Mouse (Mus musculus) thymus, adult 2 months (tissue): ENCODE measurements at regions not wholly inside any gene's neighbourhood (a gene's known extent, or its start where the extent isn't known, plus 50 kb on each side); places are given as distances from the start of the nearest gene placed in this dataset.

Experiments
- DNase-seq: peaks from one replicate; pipeline ENCODE4 v3.0.0; 2021
- H3K27ac ChIP-seq: fragments of 200-500 bp; 2 replicates; pipeline ENCODE4 v1.5.1; 2012; ENCODE audit warnings: low read length, control low read depth; ENCODE audit not compliant: control insufficient read depth, insufficient read depth
- H3K27me3 ChIP-seq: fragments of 200-500 bp; 2 replicates; pipeline ENCODE4 v1.6.1; 2012; ENCODE audit warnings: mild to moderate bottlenecking, low read length, moderate library complexity, mixed read lengths; ENCODE audit not compliant: control insufficient read depth, insufficient read depth
- H3K36me3 ChIP-seq: fragments of 200-500 bp; 2 replicates; pipeline ENCODE4 v1.6.1; 2012; ENCODE audit warnings: mild to moderate bottlenecking, low read length, moderate library complexity; ENCODE audit not compliant: control insufficient read depth, insufficient read depth
- H3K4me1 ChIP-seq: fragments of 200-500 bp; replicated peaks from 2 replicates; pipeline ENCODE4 v1.6.1; 2012; ENCODE audit warnings: low read length; ENCODE audit not compliant: control insufficient read depth, insufficient read depth
- H3K4me3 ChIP-seq: fragments of 200-500 bp; 2 replicates; pipeline ENCODE4 v1.5.1; 2012; ENCODE audit warnings: mild to moderate bottlenecking, low read length, control low read depth, moderate library complexity; ENCODE audit not compliant: control insufficient read depth, insufficient read depth
- CTCF ChIP-seq: fragments of 200-500 bp; IDR thresholded peaks from 2 replicates; pipeline ENCODE4 v1.5.1; 2012; ENCODE audit warnings: mild to moderate bottlenecking, control low read depth, low read length, moderate library complexity, borderline replicate concordance; ENCODE audit not compliant: control insufficient read depth, poor library complexity, insufficient read depth; ENCODE audit errors: extremely low read depth
- POLR2A ChIP-seq: fragments of 200-500 bp; IDR thresholded peaks from 2 replicates; pipeline ENCODE4 v1.6.1; 2012; ENCODE audit warnings: mild to moderate bottlenecking, low read length, control low read depth, moderate library complexity; ENCODE audit not compliant: control insufficient read depth, poor library complexity, insufficient read depth; ENCODE audit errors: extremely low read depth
- WGBS: fragments of 180-500 bp; shearing (Covaris S2); methylation state at CpG from one replicate; pipeline ENCODE4 v1.1.7; 2018; 5-methylcytosine and 5-hydroxymethylcytosine counted together

DNA sequence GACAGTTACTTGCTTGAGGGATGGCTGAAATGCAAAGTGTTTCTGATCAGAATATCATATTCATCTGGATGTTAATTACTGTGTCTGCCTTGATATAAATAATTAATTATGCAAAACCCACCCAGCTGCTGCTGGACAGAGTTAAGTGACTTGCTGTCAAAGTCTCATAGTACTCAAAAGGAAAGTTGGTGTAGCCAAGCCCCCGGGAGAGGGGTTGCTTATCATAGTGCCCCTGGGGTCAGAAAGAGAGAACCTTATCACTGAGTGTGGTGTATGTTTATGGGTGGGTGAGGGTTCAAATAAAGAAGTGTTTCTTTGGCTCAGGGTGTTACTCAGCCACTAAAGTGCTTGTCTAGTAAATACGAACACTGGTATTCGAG, 211.6 kb downstream of the Cmpk2 start:
- 90% methylated on average over 3 of the region's 3 CpGs for WGBS
- Histone ChIP-seq H3K36me3 (no peaks in the 10 kb centered on the region), H3K4me3 (no peak overlapping the region), H3K27ac (no peak overlapping the region), H3K27me3 (no peaks in the 10 kb centered on the region), H3K4me1 (no peaks in the 10 kb centered on the region)
- no peak for TF ChIP-seq POLR2A
- no peak for TF ChIP-seq CTCF
- no peak for DNase-seq

DNA sequence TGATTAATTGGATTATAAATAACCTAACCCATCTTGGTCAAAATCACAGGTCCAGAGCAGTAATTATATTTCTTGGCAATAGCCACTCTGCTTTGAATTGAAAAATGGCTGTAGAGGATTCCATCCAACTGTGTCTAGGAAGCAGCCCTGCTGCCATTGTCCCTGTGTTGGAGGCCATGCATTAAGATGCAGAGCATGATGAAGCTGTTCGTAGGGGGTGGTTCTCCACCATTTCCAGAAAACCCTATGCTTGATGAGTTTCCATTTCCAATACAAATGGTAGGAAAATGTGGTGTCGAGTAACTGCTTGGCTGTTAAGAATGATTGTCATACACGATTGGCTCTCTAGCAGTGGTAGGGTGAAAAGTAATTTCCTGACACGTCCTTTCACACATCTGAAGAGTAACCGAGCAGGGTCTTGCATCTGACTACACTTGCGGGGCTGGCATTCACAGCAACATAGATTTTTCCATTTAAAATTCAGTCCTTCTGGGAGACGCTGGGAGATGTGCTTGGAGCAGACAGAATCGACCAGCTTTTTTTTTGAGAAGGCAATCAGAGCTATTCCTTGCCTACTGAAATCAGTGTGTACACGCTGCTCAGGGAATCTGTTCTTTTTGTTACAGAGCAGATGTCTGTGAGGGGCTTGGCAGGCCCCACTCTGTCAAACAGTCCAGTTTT, 211.0 kb downstream of the Cmpk2 start:
- Histone ChIP-seq H3K4me3 (no peak overlapping the region), H3K36me3 (no peaks in the 10 kb centered on the region), H3K27me3 (no peaks in the 10 kb centered on the region), H3K27ac (no peak overlapping the region), H3K4me1 (no peaks in the 10 kb centered on the region)
- no peak for DNase-seq
- WGBS = 89% methylated on average over 9 of the region's 9 CpGs
- TF ChIP-seq CTCF = no peak
- no peak for TF ChIP-seq POLR2A

DNA sequence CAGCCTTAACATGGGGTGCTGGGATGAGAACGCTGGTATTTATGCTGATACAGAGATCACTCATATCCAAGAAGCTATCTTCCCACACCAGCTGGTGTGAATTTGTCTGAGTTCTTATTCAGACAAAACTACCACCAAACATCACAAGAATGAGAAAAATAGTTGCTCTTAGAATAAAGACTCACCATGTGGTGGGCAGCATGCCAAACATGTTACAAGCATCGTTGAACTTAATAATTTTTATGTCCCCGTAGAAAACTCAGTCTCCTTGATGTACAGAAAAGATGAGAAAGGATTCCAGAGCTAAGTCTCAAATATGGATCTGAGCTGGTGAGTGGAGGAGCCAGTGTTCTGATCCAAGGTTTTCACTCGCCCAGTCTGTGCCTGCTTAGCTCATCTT, 196.5 kb downstream of the Cmpk2 start:
- 92% methylated on average over 4 of the region's 4 CpGs for WGBS

DNA sequence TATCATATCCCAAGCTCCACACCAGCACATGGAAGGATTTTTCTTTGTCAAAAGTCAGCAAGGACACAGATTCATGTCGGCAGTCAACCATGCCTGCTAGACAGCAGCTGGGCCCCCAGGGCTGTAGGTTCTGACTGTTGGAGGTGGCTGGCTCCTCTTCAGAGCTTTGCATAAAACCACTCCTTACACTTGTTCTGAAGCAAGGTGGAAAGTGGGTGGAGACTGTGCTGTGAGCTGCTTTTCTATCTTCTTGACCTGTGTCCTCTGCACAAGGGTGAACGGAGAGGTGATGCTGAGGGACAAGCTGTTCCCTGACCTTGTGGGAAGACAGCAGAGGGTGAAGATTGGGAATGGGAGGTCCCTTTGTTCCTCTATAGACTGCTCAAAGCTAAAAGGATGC, 185.2 kb downstream of the Cmpk2 start:
- H3K27ac ChIP-seq = no peak overlapping the region
- no peak overlapping the region for H3K4me3 ChIP-seq
- WGBS = 92% methylated on average over 2 of the region's 2 CpGs
- TF ChIP-seq CTCF = no peak
- no peak for TF ChIP-seq POLR2A
- DNase-seq = no peak
- no peaks in the 10 kb centered on the region for H3K36me3 ChIP-seq
- H3K27me3 ChIP-seq = no peaks in the 10 kb centered on the region
- no peaks in the 10 kb centered on the region for H3K4me1 ChIP-seq

More for the DNA sequence above, 196.5 kb downstream of the Cmpk2 start:
- no peak for DNase-seq
- Histone ChIP-seq H3K27ac (no peak overlapping the region), H3K4me1 (no peaks in the 10 kb centered on the region), H3K36me3 (no peaks in the 10 kb centered on the region), H3K27me3 (no peaks in the 10 kb centered on the region), H3K4me3 (no peak overlapping the region)
- TF ChIP-seq CTCF = no peak
- no peak for TF ChIP-seq POLR2A

DNA sequence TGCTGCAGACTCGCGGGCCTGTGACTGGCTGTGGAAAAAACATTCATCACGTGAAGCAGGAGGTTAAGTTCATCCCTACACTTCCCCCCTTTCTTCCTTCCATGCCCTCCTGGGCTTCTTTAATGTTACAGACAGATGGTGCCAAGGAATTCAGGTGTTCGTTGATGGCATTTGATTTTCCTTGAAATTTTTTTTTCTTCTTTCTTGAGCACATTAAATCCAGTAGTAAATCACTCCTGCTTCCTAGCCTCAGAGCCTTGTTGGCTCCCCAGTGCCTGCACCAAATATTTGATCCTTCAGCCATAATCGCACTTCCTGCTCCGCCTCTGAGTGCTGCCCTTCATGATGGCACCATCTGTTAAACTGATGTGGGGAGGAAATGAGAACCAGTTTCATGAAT, 184.8 kb downstream of the Cmpk2 start:
- H3K27me3 ChIP-seq = no peaks in the 10 kb centered on the region
- no peak for DNase-seq
- H3K36me3 ChIP-seq = no peaks in the 10 kb centered on the region
- WGBS = 81% methylated on average over 6 of the region's 6 CpGs
- TF ChIP-seq CTCF (no peak), POLR2A (no peak)
- H3K4me1 ChIP-seq = no peaks in the 10 kb centered on the region
- no peak overlapping the region for H3K27ac ChIP-seq
- H3K4me3 ChIP-seq = no peak overlapping the region

DNA sequence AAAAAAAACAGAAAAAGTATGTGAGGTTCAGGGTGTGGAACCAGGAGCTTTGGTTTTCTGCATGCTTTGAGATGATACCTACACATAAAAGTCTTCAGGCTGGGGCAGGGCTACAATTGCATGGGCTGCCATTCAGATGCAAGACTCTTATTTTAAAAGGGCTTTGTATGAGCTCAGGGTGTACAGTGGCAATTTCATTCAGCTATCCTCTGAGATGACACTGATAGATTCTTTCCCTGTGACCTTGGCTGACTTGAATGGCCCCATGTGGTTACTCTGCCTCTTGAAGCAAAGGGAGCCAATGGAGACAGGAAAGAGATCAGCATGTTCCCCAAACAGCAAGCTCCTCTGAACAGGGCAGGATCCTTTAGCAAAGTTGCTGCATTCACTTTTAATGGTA, 177.1 kb downstream of the Cmpk2 start:
- TF ChIP-seq POLR2A (no peak), CTCF (no peak)
- Histone ChIP-seq H3K4me3 (no peak overlapping the region), H3K36me3 (no peaks in the 10 kb centered on the region), H3K27me3 (no peaks in the 10 kb centered on the region), H3K27ac (no peak overlapping the region), H3K4me1 (no peaks in the 10 kb centered on the region)
- no peak for DNase-seq
